Mouse (Mus musculus) large intestine, adult 2 months (tissue): ENCODE data around the gene Col13a1. TPM values are rescaled to one million over a fixed set of nuclear protein-coding genes. Genes with fewer than 3 reads are reported as not detected.

Experiments
- DNase-seq: peaks from one replicate; pipeline ENCODE4 v3.0.0-alpha.2; 2012; ENCODE audit warnings: low read depth, low spot score
- WGBS: fragments of 180-500 bp; shearing (Covaris S2); methylation state at CpG from one replicate; pipeline ENCODE4 v1.1.7; 2018; 5-methylcytosine and 5-hydroxymethylcytosine counted together
- polyA plus RNA-seq: library from polyadenylated mRNA; depleted of rRNA; stranded (reverse); fragments of >200 nt; gene quantifications from 2 replicates; pipeline ENCODE4 v1.2.3, GENCODE M21; 2012

Gene Col13a1
- polyA plus RNA-seq, 1 experiment, result 1.1 TPM

DNA sequence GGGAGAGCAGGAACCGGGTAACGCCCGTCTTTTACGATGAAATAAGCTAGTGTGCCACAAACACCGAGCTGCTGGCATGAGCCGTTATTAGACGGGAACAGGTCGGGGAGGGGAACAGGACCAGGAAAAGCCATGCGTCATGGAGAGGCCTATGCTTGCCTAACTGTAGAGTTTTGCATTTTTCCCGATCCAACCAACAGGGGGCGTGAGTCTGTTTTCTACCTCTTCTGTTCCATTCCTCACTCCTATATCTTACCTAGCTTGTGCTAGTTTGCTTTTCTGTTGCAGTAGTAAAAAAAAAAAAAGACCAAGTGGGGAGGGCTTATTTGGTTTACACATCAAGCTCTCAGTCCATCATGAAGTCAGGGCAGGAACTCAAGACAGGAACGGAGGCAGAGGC is 61.8 kb downstream of the Col13a1 start:
- DNase-seq, result no peak
- WGBS, result 88% methylated on average over 12 of the region's 12 CpGs

DNA sequence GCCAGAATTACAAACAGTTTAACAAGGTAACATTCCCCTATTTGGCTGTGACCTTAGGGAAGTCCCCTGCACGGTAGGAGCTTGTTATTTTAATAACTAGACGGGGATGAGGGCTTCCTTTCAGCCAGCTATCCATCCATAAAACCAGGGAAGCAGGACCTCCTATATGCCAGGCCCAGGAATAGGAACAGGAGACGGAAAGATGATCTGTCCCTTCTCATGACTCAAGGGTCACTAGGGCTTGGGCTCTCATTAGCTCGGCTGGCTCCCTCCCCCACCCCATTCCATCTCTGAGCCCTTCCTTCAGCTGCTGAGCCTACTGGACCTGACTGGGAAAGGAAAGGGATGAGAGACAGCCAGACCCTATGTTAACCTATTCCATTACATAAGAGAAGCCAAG is 67.1 kb downstream of the Col13a1 start:
- no peak for DNase-seq
- 54% methylated on average over 4 of the region's 4 CpGs for WGBS

DNA sequence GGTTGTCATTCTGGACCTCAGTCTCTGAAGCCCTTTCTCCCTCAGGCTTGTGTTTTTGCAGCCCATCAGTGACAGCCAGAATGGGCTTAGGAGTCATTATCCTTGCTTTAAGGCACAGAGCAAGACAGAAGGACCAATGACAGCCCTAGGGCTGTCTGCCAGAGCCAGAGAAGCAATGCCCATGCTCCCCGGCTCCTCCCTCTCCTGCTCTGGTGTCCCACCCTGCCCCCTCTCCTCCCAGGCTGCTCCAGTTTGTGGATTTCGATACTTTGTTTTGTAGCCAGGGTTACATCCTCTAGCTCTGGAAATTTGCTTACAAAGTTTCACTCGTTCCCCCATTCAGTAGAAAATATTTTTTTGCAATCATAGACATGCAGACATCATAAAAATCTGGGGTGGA is 69.9 kb downstream of the Col13a1 start:
- DNase-seq, result no peak
- 65% methylated on average over 3 of the region's 3 CpGs for WGBS

DNA sequence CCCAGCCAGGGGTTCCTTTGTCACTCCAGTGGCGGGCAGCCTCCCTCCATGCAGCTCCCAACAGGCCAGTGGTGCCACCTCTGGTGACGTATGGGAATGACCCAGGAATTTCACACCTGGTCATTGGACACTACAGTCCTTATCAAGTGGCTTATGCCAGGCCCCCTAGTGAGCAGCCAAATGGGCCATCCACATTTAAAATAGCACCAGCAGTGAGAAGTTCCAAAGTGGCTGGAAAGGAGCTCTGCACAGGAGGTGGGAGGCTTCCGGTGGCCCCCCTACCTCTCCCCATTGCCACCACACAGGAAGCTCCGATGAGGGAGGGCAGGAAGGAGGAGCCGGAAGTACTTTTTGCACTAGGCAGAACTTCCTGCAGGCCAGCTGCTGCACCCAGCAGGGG is 72.7 kb downstream of the Col13a1 start:
- no peak for DNase-seq

DNA sequence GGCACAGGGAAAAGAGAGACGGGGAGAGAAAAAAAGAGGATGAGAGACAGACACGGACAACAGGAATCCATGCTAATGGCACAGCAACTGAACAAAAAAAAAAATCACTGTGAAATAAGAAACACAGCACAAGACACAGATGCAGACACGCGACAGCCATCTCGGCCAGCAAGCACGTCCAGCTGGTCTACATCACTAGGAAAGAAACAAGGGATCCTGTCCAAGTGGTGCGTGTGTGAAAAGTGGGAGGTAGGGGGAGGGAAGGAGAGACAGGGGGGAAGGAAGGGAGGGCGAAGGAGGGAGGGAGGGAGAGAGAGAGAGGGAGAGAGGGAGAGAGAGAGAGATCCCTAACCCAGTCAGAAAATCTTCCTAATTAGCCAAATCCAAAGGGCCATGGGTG is 73.6 kb downstream of the Col13a1 start:
- 52% methylated on average over 8 of the region's 8 CpGs for WGBS
- no peak for DNase-seq

More for the DNA sequence above, 72.7 kb downstream of the Col13a1 start:
- 33% methylated on average over 5 of the region's 5 CpGs for WGBS

DNA sequence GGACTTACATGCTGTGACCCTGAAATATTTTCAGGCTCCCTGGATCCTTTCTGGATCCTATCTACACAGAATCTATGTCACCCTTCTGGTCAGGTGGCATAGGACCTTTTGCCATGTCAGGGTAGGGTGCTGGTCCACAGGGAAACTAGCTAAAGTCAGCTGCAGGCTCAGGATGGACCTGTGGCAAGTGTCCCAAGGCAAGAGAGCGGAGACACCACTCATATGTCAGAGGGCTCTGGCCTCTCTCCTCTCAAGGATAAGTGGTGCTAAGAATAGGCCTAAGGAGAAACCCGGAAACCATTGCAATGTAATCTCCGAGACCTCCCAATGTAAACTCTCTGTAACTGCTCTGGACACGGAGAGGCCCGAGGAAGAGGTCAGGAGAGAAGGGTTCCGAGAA is 80.8 kb downstream of the Col13a1 start:
- no peak for DNase-seq
- WGBS, result 66% methylated on average over 6 of the region's 6 CpGs

DNA sequence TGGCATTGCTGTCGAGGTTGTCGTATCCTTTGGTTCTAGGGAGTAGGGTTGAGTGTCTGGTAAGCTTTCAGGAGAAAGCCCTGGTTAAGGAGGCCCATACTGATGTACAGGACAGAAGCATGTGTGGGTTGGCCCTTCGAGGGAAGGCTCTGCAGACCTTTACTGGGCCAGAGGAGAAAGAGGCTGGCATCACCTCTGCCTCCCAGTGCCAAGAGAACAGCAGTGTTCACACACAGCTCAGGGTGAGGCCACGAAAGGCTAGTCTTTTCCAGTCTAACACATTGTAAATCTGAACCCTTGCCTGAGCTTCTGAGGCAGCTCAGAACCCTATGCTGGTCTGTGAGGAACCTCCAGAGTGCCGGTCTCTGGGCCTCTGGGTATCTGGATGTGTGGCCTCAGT is 84.3 kb downstream of the Col13a1 start:
- WGBS, result 81% methylated on average over 5 of the region's 5 CpGs
- DNase-seq, result no peak

DNA sequence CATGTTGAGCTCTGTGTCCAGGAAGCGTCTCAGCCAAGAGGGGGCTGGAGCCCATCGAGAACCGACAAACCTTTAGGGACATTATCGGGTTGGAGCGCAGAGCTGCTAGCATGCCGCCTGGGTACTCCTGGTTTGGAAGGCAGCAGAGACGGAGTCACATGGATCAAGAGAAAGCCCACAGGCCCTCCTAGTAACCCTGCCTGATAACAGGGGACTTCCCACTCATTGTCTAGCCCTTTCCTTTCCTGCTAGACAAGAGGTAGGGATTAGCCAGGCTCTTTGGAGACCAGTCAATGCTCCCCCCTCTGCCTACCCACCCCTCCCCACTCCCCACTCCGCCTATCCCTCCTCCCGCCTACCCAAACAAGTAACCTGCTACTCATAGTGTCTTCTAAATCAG is 87.8 kb downstream of the Col13a1 start:
- 73% methylated on average over 9 of the region's 9 CpGs for WGBS

DNA sequence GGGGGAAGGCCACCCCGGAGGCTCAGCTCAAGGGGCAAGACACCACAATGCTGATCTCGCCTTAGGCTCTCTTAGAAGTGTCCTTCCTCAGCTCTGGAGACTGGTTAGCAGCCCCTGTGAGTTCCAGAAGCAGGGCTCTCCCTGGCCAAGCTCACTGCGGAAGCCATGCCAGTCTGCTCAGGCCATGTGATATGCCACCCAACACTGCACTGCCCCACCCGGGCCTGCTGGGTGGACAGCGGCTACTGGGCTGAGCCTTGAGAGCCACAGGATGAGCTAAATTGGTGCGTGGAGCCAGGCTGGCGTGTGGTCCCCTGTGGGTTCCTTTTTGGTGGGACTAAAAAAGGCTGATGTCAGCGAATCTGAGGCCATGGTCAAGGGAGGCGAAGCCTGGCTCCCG is 88.6 kb downstream of the Col13a1 start:
- DNase-seq, result no peak
- WGBS, result 89% methylated on average over 10 of the region's 10 CpGs

More for the DNA sequence above, 87.8 kb downstream of the Col13a1 start:
- DNase-seq, result no peak

DNA sequence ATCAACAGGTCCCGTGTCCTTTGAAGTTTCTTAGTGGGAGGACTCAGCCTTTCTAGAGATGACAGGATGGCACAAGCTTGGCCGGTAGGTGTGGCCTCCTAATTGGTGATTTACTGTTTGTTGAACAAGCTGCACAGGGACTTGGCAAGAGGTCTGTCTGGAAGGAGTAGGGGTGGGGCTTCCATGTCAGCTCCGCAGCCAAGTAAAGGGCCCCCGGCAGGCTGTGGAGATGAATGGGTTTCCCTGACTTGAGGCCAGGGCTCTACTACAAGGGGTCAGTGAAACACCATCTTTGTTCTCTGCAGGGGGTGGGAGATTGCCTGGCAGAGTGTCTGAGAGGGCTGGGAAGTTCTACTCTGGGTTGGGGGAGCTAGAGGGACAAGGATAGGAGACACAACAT is 99.5 kb downstream of the Col13a1 start:
- DNase-seq, result peak; percentile 1
- WGBS, result 5% methylated on average over 4 of the region's 4 CpGs

DNA sequence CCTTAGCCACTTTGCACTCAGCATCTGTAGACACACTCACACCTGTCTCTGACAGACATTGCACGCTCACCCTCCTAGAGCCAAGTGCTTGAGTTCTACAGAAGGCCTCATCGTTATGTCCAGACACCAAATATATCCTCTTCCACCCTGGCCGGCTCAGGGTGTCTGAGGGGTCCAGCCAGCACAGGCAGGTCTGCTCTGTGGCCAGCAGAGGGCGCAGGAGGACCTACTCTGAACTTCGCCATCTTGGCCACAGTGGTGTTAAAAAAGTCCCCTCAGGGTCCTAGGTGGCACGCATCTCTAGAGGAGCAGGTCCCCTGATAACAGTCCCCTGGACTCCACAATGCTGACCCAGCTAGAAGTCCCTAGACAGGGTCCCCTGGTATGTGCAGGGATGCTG is 101.1 kb downstream of the Col13a1 start:
- 15% methylated on average over 6 of the region's 6 CpGs for WGBS

DNA sequence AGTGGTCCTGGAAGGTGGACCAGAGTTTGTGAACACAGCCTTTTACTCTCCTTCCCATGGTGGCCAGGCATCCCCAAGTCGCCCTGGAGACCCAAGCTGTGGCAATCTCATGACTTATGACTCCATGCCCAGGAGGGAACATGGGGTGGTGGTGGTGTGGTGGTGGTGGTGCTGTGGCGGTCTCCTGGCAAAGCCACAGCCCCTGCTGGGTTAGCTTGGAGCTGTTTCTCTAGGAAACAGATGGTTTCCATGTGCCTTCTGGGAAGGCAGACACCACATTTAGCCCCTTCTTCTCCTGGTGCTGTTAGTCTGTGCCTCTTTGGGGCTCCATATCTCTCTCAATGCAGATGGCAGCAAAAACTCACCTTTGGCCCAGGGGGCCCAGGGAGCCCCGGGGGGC is 109.1 kb downstream of the Col13a1 start:
- no peak for DNase-seq
- 79% methylated on average over 3 of the region's 3 CpGs for WGBS

More for the DNA sequence above, 101.1 kb downstream of the Col13a1 start:
- peak; percentile 2 for DNase-seq

DNA sequence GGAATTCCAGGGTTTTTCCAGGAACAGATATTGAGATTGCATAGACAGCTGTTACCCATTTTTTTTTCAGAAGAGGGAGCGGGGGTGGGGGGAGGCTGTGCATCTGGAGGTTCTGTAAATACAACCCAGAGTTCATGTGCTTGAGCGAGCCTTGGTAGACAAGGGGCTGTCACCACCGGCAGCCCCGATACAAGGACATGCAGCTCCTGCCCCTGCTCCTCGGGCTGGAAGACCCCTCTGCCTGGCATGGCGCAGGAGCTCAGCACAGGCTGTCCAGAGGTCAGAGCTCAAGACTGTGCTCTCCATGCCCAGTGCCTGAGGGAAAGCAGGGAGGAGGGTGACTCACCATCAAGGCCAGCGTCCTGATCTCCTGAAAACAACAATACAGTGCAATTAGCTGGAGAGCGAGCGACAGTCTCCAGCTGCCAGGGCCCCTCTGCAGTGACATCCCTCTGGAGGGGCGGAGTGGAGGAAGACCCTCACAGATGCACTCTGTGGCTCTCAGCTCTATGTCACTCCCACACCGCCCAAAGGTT is 112.8 kb downstream of the Col13a1 start:
- 52% methylated on average over 11 of the region's 11 CpGs for WGBS
- DNase-seq, result no peak

DNA sequence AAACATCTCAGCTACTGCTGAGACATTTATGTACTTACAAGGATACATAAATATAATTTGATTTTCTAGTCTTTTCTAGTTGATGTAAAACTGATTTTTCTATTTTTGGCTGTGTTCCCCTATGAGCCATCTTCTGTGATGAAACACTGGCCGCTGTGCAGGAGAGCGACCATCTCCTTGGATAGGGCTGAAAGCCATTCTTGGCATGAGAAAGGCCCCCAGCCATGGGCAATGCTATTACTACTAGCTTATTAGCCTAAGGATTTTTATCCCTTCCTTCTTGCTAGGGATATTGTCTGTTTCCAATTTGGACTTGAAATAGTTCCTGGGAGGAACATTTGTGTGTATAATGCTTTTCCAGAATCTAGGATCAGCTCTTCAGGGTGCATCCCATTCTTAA is 119.5 kb downstream of the Col13a1 start:
- DNase-seq, result no peak
- WGBS, result 92% methylated on average over 2 of the region's 2 CpGs

DNA sequence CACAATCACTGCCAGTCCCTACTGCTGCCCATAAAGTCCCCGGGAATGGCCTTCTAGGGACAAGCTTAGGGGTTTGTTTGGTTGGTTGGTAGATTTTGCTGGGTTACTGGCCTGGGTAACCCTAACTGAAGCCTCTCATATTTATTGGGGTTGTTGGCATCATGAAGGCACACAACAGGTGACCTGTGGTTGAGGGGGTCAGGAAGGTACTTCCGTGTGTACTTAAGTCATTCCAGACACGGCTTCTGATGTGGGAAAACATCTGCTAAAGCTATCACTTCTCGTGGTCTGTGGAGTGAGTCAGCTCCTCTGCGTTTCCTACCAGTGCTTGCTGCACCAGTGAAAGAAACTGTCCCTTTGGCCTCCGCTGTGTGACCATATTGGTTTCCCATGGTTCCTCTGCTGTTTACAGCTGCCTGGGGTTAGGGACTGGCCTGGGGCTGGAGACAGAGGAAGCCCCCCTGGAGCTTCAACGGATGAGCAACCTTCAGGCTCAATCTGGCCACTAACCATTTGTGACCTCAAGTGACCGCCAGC is 123.7 kb downstream of the Col13a1 start:
- 53% methylated on average over 8 of the region's 8 CpGs for WGBS
- no peak for DNase-seq

DNA sequence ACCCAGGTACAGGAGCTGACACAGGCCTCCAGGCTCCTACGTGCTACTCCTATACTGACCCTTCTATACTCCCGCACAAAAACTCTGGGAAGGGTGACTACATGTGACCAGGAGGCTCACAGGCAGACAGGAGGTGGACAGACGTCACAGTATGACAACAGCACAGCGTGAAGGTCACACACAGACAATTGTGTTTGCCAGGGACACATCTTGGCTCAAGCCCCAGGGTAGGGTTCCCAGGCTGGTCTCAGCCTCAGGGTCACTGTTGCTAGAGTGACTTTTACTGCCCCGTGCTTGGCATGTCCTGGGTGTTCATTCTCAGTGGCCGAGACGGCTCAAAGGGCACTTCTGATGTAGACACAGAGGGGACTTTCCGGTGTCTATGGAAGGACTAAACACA is 126.1 kb downstream of the Col13a1 start:
- no peak for DNase-seq

DNA sequence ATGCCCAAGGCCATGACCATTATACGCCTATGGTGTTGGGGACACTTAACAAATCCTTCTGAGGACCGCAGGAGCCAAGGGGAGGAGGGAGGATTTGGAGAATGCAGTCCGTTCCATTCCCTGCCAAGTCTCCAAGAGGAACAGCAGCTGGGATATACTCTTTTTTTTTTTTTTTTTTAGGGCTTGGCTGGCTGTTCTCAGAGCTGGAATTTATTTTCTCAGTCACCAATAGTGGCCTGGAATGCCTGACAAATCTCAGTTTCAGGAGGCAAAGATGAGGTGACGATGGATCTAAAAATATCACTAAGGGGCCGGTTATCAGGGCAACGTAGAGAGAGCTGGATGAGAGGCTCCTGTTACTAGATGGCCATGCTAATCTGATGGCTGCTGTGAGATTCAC is 130.4 kb downstream of the Col13a1 start:
- WGBS, result 63% methylated on average over 6 of the region's 6 CpGs
- no peak for DNase-seq

More for the DNA sequence above, 126.1 kb downstream of the Col13a1 start:
- 61% methylated on average over 8 of the region's 8 CpGs for WGBS

DNA sequence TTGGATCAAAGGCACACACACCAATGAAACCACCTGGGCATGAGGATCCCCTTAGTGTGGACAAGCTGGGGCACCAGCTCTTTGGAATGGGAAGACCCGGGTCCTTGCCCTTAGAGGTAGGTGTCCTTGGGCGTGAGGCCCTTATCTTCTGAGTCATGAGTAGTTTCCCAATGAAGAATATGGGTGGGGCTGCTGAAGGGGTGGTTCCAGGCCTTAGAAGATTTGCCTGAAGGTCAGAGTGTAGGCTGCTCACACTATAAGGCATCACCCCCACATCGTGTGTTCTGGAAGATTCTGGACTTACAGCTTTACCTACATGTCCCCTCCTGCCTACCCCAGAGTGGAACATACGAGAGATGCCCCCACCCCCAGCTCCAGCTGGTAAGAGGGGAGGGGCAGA is 133.4 kb downstream of the Col13a1 start:
- 30% methylated on average over 4 of the region's 4 CpGs for WGBS
- no peak for DNase-seq

DNA sequence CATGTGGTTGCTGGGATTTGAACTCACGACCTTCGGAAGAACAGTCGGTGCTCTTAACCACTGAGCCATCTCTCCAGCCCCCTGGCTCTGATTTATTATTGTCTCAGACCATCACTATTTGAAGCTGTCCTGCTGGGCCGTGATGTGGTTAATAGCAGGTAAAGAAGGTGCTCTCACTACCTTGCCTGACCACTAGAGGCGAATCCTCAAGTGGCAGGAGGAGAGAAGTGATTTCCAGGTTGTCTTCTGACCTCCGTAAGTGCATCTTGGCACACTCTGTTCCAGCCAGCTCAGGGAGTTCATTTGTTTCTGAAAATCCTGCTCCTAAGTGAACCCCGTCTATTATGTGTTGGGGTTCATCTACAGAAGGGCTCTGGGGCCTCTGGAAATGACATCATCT is 134.4 kb downstream of the Col13a1 start:
- no peak for DNase-seq
- 65% methylated on average over 7 of the region's 7 CpGs for WGBS

DNA sequence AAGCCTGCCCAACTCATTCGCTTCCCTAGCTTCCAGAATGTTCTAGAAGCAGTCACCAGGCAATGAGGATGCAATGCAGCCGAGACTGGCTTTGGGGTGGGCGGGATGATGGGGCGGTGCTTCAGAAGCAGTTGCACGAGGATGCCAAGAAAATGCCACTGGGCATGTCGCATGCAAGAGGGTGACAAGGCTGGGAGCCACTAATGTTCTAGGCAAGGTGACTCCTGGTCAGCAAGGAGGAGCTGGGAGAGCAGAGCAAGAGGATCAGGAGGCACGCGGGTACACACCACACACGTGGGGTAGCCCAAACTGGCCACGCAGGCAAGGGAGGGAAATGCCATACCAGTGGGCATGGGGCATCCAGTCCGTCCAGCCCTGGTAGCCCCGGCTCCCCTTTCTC is 136.6 kb downstream of the Col13a1 start:
- no peak for DNase-seq
- 77% methylated on average over 12 of the region's 12 CpGs for WGBS

DNA sequence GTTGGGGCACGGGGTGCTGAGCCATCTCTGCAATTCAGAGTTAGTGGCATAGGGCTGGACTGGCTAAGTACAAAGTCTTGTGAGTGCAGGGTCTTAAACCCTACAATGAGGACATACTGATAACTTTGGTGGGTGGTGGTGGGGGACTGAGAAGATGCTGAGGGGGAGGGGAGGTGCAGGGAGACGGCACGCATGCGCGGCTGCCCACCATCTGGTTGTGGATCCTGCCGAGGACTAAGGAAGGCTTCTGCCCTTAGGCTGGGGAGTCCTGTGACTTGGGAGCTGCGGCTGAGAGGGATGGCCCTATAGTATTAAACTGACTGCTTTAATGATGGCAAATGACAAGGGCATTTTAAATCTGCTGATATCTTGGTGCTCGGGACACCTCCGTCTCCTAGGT is 139.6 kb downstream of the Col13a1 start:
- WGBS, result 87% methylated on average over 9 of the region's 9 CpGs
- DNase-seq, result no peak

DNA sequence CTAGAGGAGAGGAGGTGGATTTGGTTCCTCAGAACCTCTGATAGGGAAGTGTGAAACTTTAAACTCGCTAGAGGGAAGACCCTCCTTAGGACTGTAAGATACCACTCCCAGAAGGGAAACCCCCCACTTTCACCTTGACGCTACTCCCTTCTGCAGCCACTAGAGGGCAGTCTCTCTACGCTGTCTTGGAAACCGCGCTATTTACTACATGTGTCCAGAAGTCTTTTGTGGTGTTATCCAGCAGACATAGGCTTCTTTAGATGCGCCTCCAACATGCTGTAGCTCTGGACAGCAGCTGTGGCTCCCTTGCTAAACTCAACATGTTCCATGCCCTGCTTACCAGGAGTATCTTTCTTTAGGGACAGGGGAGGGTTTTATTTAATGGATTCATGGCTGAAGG is 140.1 kb downstream of the Col13a1 start:
- DNase-seq, result peak; percentile 4
- WGBS, result 1% methylated on average over 6 of the region's 6 CpGs
